Mouse (Mus musculus) heart, postnatal 0 days (tissue): ENCODE measurements around the gene Eya2. TPM values are rescaled to one million over a fixed set of nuclear protein-coding genes. Genes with fewer than 3 reads are reported as not detected.

ENCODE experiments used
- ATAC-seq: fragments of 200-750 bp; cut with Nextera tagmentation; 2 replicates; pipeline ENCODE4 v1.8.0; 2017; ENCODE audit warnings: low read depth, moderate number of reproducible peaks, moderate library complexity; ENCODE audit not compliant: insufficient read depth
- DNase-seq: peaks from one replicate; pipeline ENCODE4 v3.0.0-alpha.2; 2016; ENCODE audit warnings: low spot score
- H3K27ac ChIP-seq: fragments of 300-500 bp; sonication (generic); 2 replicates; pipeline ENCODE4 v1.5.1; 2014; ENCODE audit warnings: low read depth, mild to moderate bottlenecking
- H3K27me3 ChIP-seq: fragments of 300-500 bp; sonication (generic); 2 replicates; pipeline ENCODE4 v1.6.1; 2014; ENCODE audit warnings: low read length, mixed read lengths; ENCODE audit not compliant: control insufficient read depth, insufficient read depth
- H3K36me3 ChIP-seq: fragments of 300-500 bp; sonication (generic); replicated peaks from 2 replicates; pipeline ENCODE4 v1.6.1; 2014; ENCODE audit warnings: low read length, mixed read lengths; ENCODE audit not compliant: control insufficient read depth, insufficient read depth
- H3K4me1 ChIP-seq: fragments of 300-500 bp; sonication (generic); 2 replicates; pipeline ENCODE4 v1.6.1; 2014; ENCODE audit warnings: antibody characterized with exemption; ENCODE audit not compliant: control insufficient read depth, insufficient read depth
- H3K4me2 ChIP-seq: fragments of 300-500 bp; sonication (generic); 2 replicates; pipeline ENCODE4 v1.6.1; 2014; ENCODE audit warnings: low read depth, mild to moderate bottlenecking, low read length, moderate library complexity
- H3K4me3 ChIP-seq: fragments of 300-500 bp; sonication (generic); 2 replicates; pipeline ENCODE4 v1.5.1; 2014; ENCODE audit warnings: low read depth, low read length
- H3K9ac ChIP-seq: fragments of 300-500 bp; sonication (generic); replicated peaks from 2 replicates; pipeline ENCODE4 v1.6.1; 2014; ENCODE audit warnings: low read depth, low read length, mixed read lengths
- H3K9me3 ChIP-seq: fragments of 300-500 bp; sonication (generic); replicated peaks from 2 replicates; pipeline ENCODE4 v1.6.1; 2016; ENCODE audit warnings: low read length; ENCODE audit not compliant: control insufficient read depth
- CTCF ChIP-seq: IDR thresholded peaks from 2 replicates; pipeline ENCODE4 v1.5.1; 2016; ENCODE audit warnings: antibody characterized with exemption, control low read depth, low read depth
- EP300 ChIP-seq: IDR thresholded peaks from 2 replicates; pipeline ENCODE4 v1.6.1; 2016; ENCODE audit warnings: antibody characterized with exemption, low read depth
- WGBS: fragments of 180-500 bp; shearing (Covaris S2); extraction: QIAGEN DNeasy Blood & Tissue Kit; methylation state at CpG from one replicate; pipeline ENCODE4 v1.1.7; 2014; 5-methylcytosine and 5-hydroxymethylcytosine counted together
- polyA plus RNA-seq: library from polyadenylated mRNA; unstranded; fragments of >200 nt; fragmentation: Nextera tagmentation; extraction: Ambion mirVana; gene quantifications from 2 replicates; pipeline ENCODE4 v1.2.1, GENCODE M21; 2015
- total RNA-seq: library from RNA; depleted of rRNA; stranded (reverse); fragments of >200 nt; gene quantifications from 2 replicates; pipeline ENCODE4 v1.2.3, GENCODE M21; 2014; ENCODE audit warnings: low replicate concordance

Gene Eya2
- total and polyA plus RNA-seq, 2 experiments from 2014 or later: 0.95 to 0.96 TPM

DNA sequence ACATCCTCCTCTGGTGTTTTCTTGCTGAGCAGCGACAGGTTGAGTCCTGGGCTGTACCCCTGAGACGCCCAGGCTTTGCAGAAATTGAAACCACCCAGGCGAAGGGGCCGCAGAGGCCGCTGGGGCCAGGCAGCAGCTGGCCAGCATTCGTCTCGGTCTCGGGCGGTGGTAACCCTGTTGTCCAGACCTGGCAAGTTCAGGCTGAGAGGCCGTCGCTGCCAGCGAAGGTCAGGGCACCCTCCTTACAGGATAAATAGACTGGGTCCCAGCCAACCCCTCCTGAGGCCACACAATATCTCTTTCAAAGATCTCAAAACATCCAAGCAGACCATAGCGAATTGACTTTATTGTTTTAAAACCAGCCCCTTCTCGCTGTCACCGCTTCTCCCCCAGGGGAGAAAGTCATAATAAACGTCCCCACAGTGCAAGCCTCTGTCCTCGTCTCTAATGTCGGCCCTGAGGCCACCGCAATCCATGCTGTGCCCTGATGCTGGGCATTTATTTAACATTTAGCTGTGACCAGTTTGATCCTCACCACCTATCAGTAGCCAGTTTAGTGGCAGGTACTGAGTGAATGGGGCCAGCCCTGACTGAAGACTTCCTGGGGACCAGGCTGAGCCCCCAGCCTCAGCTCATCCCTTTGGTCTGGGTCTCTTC, 105.5 kb downstream of the Eya2 start:
- H3K4me3 ChIP-seq: no peak overlapping the region
- no peaks in the 10 kb centered on the region for H3K9me3 ChIP-seq
- DNase-seq: no peak
- no peak overlapping the region for H3K27ac ChIP-seq
- H3K4me1 ChIP-seq: no peaks in the 10 kb centered on the region
- TF ChIP-seq EP300: no peak
- no peak for TF ChIP-seq CTCF
- H3K9ac ChIP-seq: no peak overlapping the region
- no peak overlapping the region for H3K4me2 ChIP-seq
- H3K36me3 ChIP-seq: no peaks in the 10 kb centered on the region
- no peaks in the 10 kb centered on the region for H3K27me3 ChIP-seq
- no peak for ATAC-seq
- WGBS: 75% methylated on average over 19 of the region's 19 CpGs

DNA sequence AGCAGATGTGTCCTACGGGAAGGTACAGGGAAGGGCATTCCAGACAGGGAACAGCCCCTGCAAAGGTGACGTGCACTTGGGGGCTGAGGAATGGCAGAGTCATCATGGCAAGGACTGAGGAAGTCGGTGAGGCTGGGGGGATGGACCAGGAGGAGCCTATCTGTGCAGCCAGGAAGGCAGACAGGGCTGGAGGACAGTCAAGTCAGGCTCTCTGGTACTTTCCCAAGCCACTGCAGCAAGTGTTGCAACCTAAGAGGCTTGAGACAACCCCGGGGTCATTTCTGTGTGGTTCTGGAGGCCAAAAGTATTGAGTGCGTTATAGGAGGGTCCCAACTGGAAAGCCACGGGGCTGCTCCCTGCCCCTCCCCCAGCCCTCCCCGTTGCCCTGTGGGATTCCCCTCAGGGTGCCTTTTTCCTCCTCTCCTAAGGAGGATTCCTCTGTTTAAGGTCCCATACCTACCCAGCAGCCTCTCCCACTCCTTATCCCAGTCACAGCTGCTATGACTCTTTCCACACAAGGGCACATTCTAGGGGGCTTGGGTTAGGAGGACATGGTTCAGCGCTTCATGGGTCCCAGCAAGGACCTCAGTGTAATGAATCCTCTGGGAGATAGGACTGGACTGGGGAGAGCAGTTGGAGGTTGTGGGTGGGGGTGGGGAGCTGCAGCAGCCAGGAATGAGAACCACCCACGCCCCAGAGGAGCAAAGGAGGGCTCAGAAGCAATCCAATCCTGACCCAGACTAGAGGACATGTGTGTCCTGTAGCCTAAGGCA, 108.4 kb downstream of the Eya2 start:
- ATAC-seq: no peak
- WGBS: 40% methylated on average over 9 of the region's 9 CpGs
- Histone ChIP-seq H3K4me2 (no peak overlapping the region), H3K27me3 (no peaks in the 10 kb centered on the region), H3K27ac (no peak overlapping the region), H3K9me3 (no peaks in the 10 kb centered on the region), H3K9ac (no peak overlapping the region), H3K4me3 (no peak overlapping the region), H3K36me3 (no peaks in the 10 kb centered on the region), H3K4me1 (no peaks in the 10 kb centered on the region)
- no peak for DNase-seq
- TF ChIP-seq CTCF (no peak), EP300 (no peak)

DNA sequence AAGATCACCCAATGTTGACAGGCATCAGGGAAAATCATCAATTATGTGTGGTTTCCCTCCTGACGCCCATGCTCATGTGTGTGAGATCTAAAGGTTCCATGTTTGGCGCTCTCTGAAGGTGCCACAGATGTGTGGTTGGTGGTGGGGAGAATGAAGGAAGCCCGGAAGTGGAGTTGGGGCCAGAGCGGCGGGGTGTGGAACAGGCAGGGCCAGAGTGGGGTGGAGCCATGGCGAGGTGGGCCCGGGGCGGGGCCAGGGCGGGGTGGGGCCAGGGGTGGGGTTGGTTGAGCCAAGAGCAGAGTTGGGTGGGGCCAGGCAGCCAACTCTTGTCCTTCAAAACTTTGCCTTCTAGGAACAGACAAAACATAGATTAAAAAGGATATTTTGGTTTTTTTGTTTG, 113.4 kb downstream of the Eya2 start:
- no peak for ATAC-seq
- 53% methylated on average over 9 of the region's 9 CpGs for WGBS

DNA sequence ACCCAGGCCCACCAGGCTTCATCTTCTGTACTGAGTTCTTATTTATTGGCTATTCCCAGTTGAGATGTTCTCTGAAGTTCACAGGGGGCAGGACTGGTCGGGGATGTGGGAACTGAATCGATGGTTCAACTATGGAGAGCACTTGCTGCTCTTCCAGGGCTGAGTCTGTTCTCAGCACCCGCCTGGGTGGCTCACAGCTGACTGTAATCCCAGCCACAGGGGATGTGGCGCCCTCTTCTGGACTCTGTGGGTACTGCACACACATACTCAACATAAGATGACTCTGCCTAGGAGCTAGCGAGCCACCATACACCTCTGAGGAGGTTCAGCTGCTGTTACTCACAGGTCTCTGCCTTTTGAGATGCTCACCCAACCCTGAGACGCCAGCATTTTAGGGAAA, 121.9 kb downstream of the Eya2 start:
- no peak overlapping the region for H3K9ac ChIP-seq
- no peaks in the 10 kb centered on the region for H3K4me1 ChIP-seq
- no peaks in the 10 kb centered on the region for H3K27me3 ChIP-seq
- TF ChIP-seq EP300: no peak
- peak; percentile 4; the same call in 1 of the 2 replicates for TF ChIP-seq CTCF
- no peak for DNase-seq
- WGBS: 84% methylated on average over 6 of the region's 6 CpGs
- H3K4me2 ChIP-seq: no peak overlapping the region
- H3K9me3 ChIP-seq: no peaks in the 10 kb centered on the region
- ATAC-seq: no peak
- H3K4me3 ChIP-seq: no peak overlapping the region
- no peak overlapping the region for H3K27ac ChIP-seq
- H3K36me3 ChIP-seq: no peaks in the 10 kb centered on the region

More for the DNA sequence above, 113.4 kb downstream of the Eya2 start:
- no peak overlapping the region for H3K4me2 ChIP-seq
- no peak overlapping the region for H3K4me3 ChIP-seq
- H3K36me3 ChIP-seq: no peaks in the 10 kb centered on the region
- no peak overlapping the region for H3K27ac ChIP-seq
- DNase-seq: no peak
- H3K9me3 ChIP-seq: no peaks in the 10 kb centered on the region
- no peak for TF ChIP-seq CTCF
- no peak for TF ChIP-seq EP300
- no peaks in the 10 kb centered on the region for H3K4me1 ChIP-seq
- no peak overlapping the region for H3K9ac ChIP-seq
- no peaks in the 10 kb centered on the region for H3K27me3 ChIP-seq

- no peaks in the 10 kb centered on the region for H3K36me3 ChIP-seq
- DNase-seq: no peak
- H3K27me3 ChIP-seq: no peaks in the 10 kb centered on the region
- no peak overlapping the region for H3K27ac ChIP-seq
- H3K9ac ChIP-seq: no peak overlapping the region
- TF ChIP-seq EP300 (no peak), CTCF (no peak)
- 60% methylated on average over 23 of the region's 23 CpGs for WGBS
- H3K4me3 ChIP-seq: no peak overlapping the region
- H3K4me1 ChIP-seq: no peaks in the 10 kb centered on the region
- ATAC-seq: no peak
- no peak overlapping the region for H3K4me2 ChIP-seq
- H3K9me3 ChIP-seq: no peaks in the 10 kb centered on the region
Measured at GRCm38 (mm10) chr2:165717182-165718176, 122.6 kb downstream of the Eya2 start.
